Mouse (Mus musculus) MEL (cell line): ENCODE data around the gene Ripor3.

Experiments used
- CTCF ChIP-seq, 3 experiments: IDR thresholded peaks in 2 of 3; conservative IDR thresholded peaks in 1 of 3; 2 replicates each; pipeline ENCODE4 v1.5.1; 2011 to 2012; ENCODE audit warnings: low read length in 3 of 3, low read depth in 2 of 3, mild to moderate bottlenecking in 2 of 3, improper control_type of control experiment in 1 of 3, inconsistent platforms in 1 of 3, mixed read lengths in 1 of 3, moderate library complexity in 1 of 3; ENCODE audit not compliant: control insufficient read depth in 1 of 3, insufficient read depth in 1 of 3, poor library complexity in 1 of 3, severe bottlenecking in 1 of 3
- KAT2A ChIP-seq: conservative IDR thresholded peaks from 2 replicates; pipeline ENCODE4 v1.6.1; 2012; ENCODE audit warnings: low read depth, low read length, improper control_type of control experiment, inconsistent platforms
- POLR2A ChIP-seq, 2 experiments: IDR thresholded peaks; 2 replicates each; pipeline ENCODE4 v1.6.1; 2011 to 2012; ENCODE audit warnings: low read length in 2 of 2, mild to moderate bottlenecking in 2 of 2, control low read depth in 1 of 2, improper control_type of control experiment in 1 of 2, low read depth in 1 of 2, moderate library complexity in 1 of 2; ENCODE audit not compliant: control insufficient read depth in 1 of 2, insufficient read depth in 1 of 2, poor library complexity in 1 of 2
- POLR2AphosphoS5 ChIP-seq: IDR thresholded peaks from 2 replicates; pipeline ENCODE4 v1.6.1; 2012; ENCODE audit warnings: low read depth, borderline replicate concordance, mild to moderate bottlenecking, inconsistent platforms, low read length, moderate library complexity, mixed read lengths
- RAD21 ChIP-seq: IDR thresholded peaks from 2 replicates; pipeline ENCODE4 v1.6.1; 2011; ENCODE audit warnings: mild to moderate bottlenecking, low read depth, low read length, improper control_type of control experiment

GRCm38 (mm10) chr2:167949808-167950207, 60.6 kb downstream of the Ripor3 start:
- TF ChIP-seq CTCF (IDR thresholded peaks at IDR 0.05 in 2 of 3, conservative IDR thresholded peaks at IDR 0.05 in 1 of 3; ENCODE audit: control insufficient read depth in 1 of 3, insufficient read depth in 1 of 3, low read depth in 2 of 3, low read length in 3 of 3, poor library complexity in 1 of 3, severe bottlenecking in 1 of 3) (no peak), POLR2A (IDR thresholded peaks at IDR 0.05; ENCODE audit: control insufficient read depth in 1 of 2, insufficient read depth in 1 of 2, low read depth in 1 of 2, low read length in 2 of 2, poor library complexity in 1 of 2) (no peak), KAT2A (no peak), POLR2AphosphoS5 (no peak), RAD21 (no peak)
